Mouse (Mus musculus) thymus, adult 2 months (tissue): ENCODE measurements around the gene Malsu1.

Source experiments
- CTCF ChIP-seq: fragments of 200-500 bp; IDR thresholded peaks from 2 replicates; pipeline ENCODE4 v1.5.1; 2012; ENCODE audit warnings: mild to moderate bottlenecking, control low read depth, low read length, moderate library complexity, borderline replicate concordance; ENCODE audit not compliant: control insufficient read depth, poor library complexity, insufficient read depth; ENCODE audit errors: extremely low read depth
- POLR2A ChIP-seq: fragments of 200-500 bp; IDR thresholded peaks from 2 replicates; pipeline ENCODE4 v1.6.1; 2012; ENCODE audit warnings: mild to moderate bottlenecking, low read length, control low read depth, moderate library complexity; ENCODE audit not compliant: control insufficient read depth, poor library complexity, insufficient read depth; ENCODE audit errors: extremely low read depth

DNA sequence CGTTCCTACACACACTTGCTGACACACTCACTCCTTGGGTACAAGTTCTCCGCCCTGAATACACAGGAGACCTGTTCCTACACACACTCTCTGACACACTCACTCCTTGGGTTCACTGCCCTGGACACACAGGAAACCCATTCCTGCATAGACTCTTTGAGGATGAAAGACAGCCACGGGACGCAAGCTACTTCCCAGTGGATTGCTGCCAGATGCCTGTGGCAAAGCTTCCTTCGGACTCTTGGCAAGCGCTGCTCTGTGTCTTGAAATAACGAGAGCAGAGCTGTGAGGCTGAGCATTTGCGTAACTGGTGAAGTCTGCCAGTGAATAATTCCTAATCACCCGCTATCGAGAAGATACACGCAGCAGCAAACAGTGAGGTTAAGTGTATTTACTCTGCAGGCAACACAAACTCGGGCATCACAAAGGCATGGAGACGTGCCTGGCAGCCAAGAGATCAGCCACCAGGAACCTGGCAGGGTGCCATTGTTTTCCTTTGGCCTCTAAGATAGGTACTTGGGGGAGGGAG lies 23.4 kb downstream of the Malsu1 start:
- TF ChIP-seq POLR2A (no peak), CTCF (no peak)
